Mouse (Mus musculus): ENCODE data around the gene Rnf225. TPM values are rescaled to one million over a fixed set of nuclear protein-coding genes. Genes with fewer than 3 reads are reported as not detected.

Rnf225 gene
- polyA plus RNA-seq (2014; fragmentation: Illumina TruSeq; extraction: RNeasy Lipid Tissue Mini Kit (QIAGEN cat#74804); ENCODE audit: low read depth, low replicate concordance) = not detected

GRCm38 (mm10) chr7:12927191-12927680, at the start of gene Rnf225:
Gene Rnf225 (plus strand): TSS chr7:12927416.

GRCm38 (mm10) chr7:12880911-12881660, 46.1 kb upstream of the Rnf225 start, which contains the start of gene Zfp128:
Gene Zfp128 (plus strand): TSS chr7:12881177.

GRCm38 (mm10) chr7:12897655-12898410, 29.4 kb upstream of the Rnf225 start, which contains the start of gene Zscan22:
Gene Zscan22 (plus strand): TSS chr7:12897815.

GRCm38 (mm10) chr7:12921705-12922465, 5.3 kb upstream of the Rnf225 start, which contains the start of gene Rps5:
Gene Rps5 (plus strand): TSS chr7:12922290.

GRCm38 (mm10) chr7:12965678-12966091, 38.5 kb downstream of the Rnf225 start, which contains the start of gene Zfp324:
Gene Zfp324 (plus strand): TSS chr7:12965838.

GRCm38 (mm10) chr7:12977682-12978389, 50.6 kb downstream of the Rnf225 start, which contains the start of gene Zfp446:
Gene Zfp446 (plus strand): TSS chr7:12977848.

Other genes starting within 250 kb of the Rnf225 start
- not detected for gene Vmn2r55, start 242.4 kb upstream of the Rnf225 start, polyA plus RNA-seq (2014; fragmentation: Illumina TruSeq; extraction: RNeasy Lipid Tissue Mini Kit (QIAGEN cat#74804); ENCODE audit: low read depth, low replicate concordance)
- gene Vmn2r56, start 192.4 kb upstream of the Rnf225 start, polyA plus RNA-seq (2014; fragmentation: Illumina TruSeq; extraction: RNeasy Lipid Tissue Mini Kit (QIAGEN cat#74804); ENCODE audit: low read depth, low replicate concordance) = not detected
- 0.45 TPM for gene Zscan18, start 123.8 kb upstream of the Rnf225 start, polyA plus RNA-seq (2014; fragmentation: Illumina TruSeq; extraction: RNeasy Lipid Tissue Mini Kit (QIAGEN cat#74804); ENCODE audit: low read depth, low replicate concordance)
- 7.7 TPM for gene Zfp329, start 108.6 kb upstream of the Rnf225 start, polyA plus RNA-seq (2014; fragmentation: Illumina TruSeq; extraction: RNeasy Lipid Tissue Mini Kit (QIAGEN cat#74804); ENCODE audit: low read depth, low replicate concordance)
- 24.1 TPM for gene Zfp110, start 92.7 kb upstream of the Rnf225 start, polyA plus RNA-seq (2014; fragmentation: Illumina TruSeq; extraction: RNeasy Lipid Tissue Mini Kit (QIAGEN cat#74804); ENCODE audit: low read depth, low replicate concordance)
- gene Zfp128, start 46.2 kb upstream of the Rnf225 start, polyA plus RNA-seq (2014; fragmentation: Illumina TruSeq; extraction: RNeasy Lipid Tissue Mini Kit (QIAGEN cat#74804); ENCODE audit: low read depth, low replicate concordance) = 2.3 TPM
- 2.5 TPM for gene Zscan22, start 29.6 kb upstream of the Rnf225 start, polyA plus RNA-seq (2014; fragmentation: Illumina TruSeq; extraction: RNeasy Lipid Tissue Mini Kit (QIAGEN cat#74804); ENCODE audit: low read depth, low replicate concordance)
- 23.2 TPM for gene Rps5, start 5.1 kb upstream of the Rnf225 start, polyA plus RNA-seq (2014; fragmentation: Illumina TruSeq; extraction: RNeasy Lipid Tissue Mini Kit (QIAGEN cat#74804); ENCODE audit: low read depth, low replicate concordance)
- gene Zfp324, start 38.4 kb downstream of the Rnf225 start, polyA plus RNA-seq (2014; fragmentation: Illumina TruSeq; extraction: RNeasy Lipid Tissue Mini Kit (QIAGEN cat#74804); ENCODE audit: low read depth, low replicate concordance) = 1.6 TPM
- gene Zfp446, start 50.4 kb downstream of the Rnf225 start, polyA plus RNA-seq (2014; fragmentation: Illumina TruSeq; extraction: RNeasy Lipid Tissue Mini Kit (QIAGEN cat#74804); ENCODE audit: low read depth, low replicate concordance) = 1.9 TPM
- 181 TPM for gene Slc27a5, start 70.8 kb downstream of the Rnf225 start, polyA plus RNA-seq (2014; fragmentation: Illumina TruSeq; extraction: RNeasy Lipid Tissue Mini Kit (QIAGEN cat#74804); ENCODE audit: low read depth, low replicate concordance)
- gene Trim28, start 71.7 kb downstream of the Rnf225 start, polyA plus RNA-seq (2014; fragmentation: Illumina TruSeq; extraction: RNeasy Lipid Tissue Mini Kit (QIAGEN cat#74804); ENCODE audit: low read depth, low replicate concordance) = 18.0 TPM
- 0.24 TPM for gene Zbtb45, start 82.6 kb downstream of the Rnf225 start, polyA plus RNA-seq (2014; fragmentation: Illumina TruSeq; extraction: RNeasy Lipid Tissue Mini Kit (QIAGEN cat#74804); ENCODE audit: low read depth, low replicate concordance)
- gene Chmp2a, start 107.4 kb downstream of the Rnf225 start, polyA plus RNA-seq (2014; fragmentation: Illumina TruSeq; extraction: RNeasy Lipid Tissue Mini Kit (QIAGEN cat#74804); ENCODE audit: low read depth, low replicate concordance) = 78.1 TPM
- 30.5 TPM for gene Ube2m, start 110.9 kb downstream of the Rnf225 start, polyA plus RNA-seq (2014; fragmentation: Illumina TruSeq; extraction: RNeasy Lipid Tissue Mini Kit (QIAGEN cat#74804); ENCODE audit: low read depth, low replicate concordance)
- gene Mzf1, start 127.3 kb downstream of the Rnf225 start, polyA plus RNA-seq (2014; fragmentation: Illumina TruSeq; extraction: RNeasy Lipid Tissue Mini Kit (QIAGEN cat#74804); ENCODE audit: low read depth, low replicate concordance) = 0.11 TPM
- not detected for gene Vmn1r85, start 167.8 kb downstream of the Rnf225 start, polyA plus RNA-seq (2014; fragmentation: Illumina TruSeq; extraction: RNeasy Lipid Tissue Mini Kit (QIAGEN cat#74804); ENCODE audit: low read depth, low replicate concordance)
- gene Vmn1r86, start 192.5 kb downstream of the Rnf225 start, polyA plus RNA-seq (2014; fragmentation: Illumina TruSeq; extraction: RNeasy Lipid Tissue Mini Kit (QIAGEN cat#74804); ENCODE audit: low read depth, low replicate concordance) = not detected
- gene Vmn1r87, start 212.7 kb downstream of the Rnf225 start, polyA plus RNA-seq (2014; fragmentation: Illumina TruSeq; extraction: RNeasy Lipid Tissue Mini Kit (QIAGEN cat#74804); ENCODE audit: low read depth, low replicate concordance) = not detected
- 0.05 TPM for gene Vmn1r88, start 232.2 kb downstream of the Rnf225 start, polyA plus RNA-seq (2014; fragmentation: Illumina TruSeq; extraction: RNeasy Lipid Tissue Mini Kit (QIAGEN cat#74804); ENCODE audit: low read depth, low replicate concordance)

All from liver, adult 10 weeks (tissue).